Mouse (Mus musculus): ENCODE data around the gene Mblac2.

Mblac2 gene

GRCm38 (mm10) chr13:81736606-81737005 is 25.5 kb downstream of the Mblac2 start:
- DNase-seq (ENCODE audit: low read depth in 2 of 2, low spot score in 2 of 2): no peak

GRCm38 (mm10) chr13:81740898-81741297 is 29.8 kb downstream of the Mblac2 start:
- DNase-seq (ENCODE audit: low read depth in 2 of 2, low spot score in 2 of 2): no peak

- no peak for DNase-seq (ENCODE audit: low read depth in 2 of 2, low spot score in 2 of 2)
Measured at GRCm38 (mm10) chr13:81743391-81744091, 32.4 kb downstream of the Mblac2 start.

- DNase-seq (ENCODE audit: low read depth in 2 of 2, low spot score in 2 of 2): no peak
Measured at GRCm38 (mm10) chr13:81744092-81744396, 32.9 kb downstream of the Mblac2 start.

- DNase-seq (ENCODE audit: low read depth in 2 of 2, low spot score in 2 of 2): no peak
Measured at GRCm38 (mm10) chr13:81754878-81755277, 43.7 kb downstream of the Mblac2 start.

GRCm38 (mm10) chr13:81755324-81755723 is 44.2 kb downstream of the Mblac2 start:
- DNase-seq (ENCODE audit: low read depth in 2 of 2, low spot score in 2 of 2): no peak

GRCm38 (mm10) chr13:81757058-81757660 is 46.0 kb downstream of the Mblac2 start:
- no peak for DNase-seq (ENCODE audit: low read depth in 2 of 2, low spot score in 2 of 2)

- peak in 1 of 2 experiments; percentile 5 for DNase-seq (ENCODE audit: low read depth in 2 of 2, low spot score in 2 of 2)
Measured at GRCm38 (mm10) chr13:81760379-81760778, 49.2 kb downstream of the Mblac2 start.

- DNase-seq (ENCODE audit: low read depth in 2 of 2, low spot score in 2 of 2): peak in 1 of 2 experiments; percentile 39
Measured at GRCm38 (mm10) chr13:81761566-81762186, 50.5 kb downstream of the Mblac2 start.

- DNase-seq (ENCODE audit: low read depth in 2 of 2, low spot score in 2 of 2): no peak
Measured at GRCm38 (mm10) chr13:81764173-81764572, 53.0 kb downstream of the Mblac2 start.

- DNase-seq (ENCODE audit: low read depth in 2 of 2, low spot score in 2 of 2): peak; percentile 57 to 71
Measured at GRCm38 (mm10) chr13:81767038-81767659, 56.0 kb downstream of the Mblac2 start.

- no peak for DNase-seq (ENCODE audit: low read depth in 2 of 2, low spot score in 2 of 2)
Measured at GRCm38 (mm10) chr13:81776217-81776616, 65.1 kb downstream of the Mblac2 start.

GRCm38 (mm10) chr13:81782475-81782874 is 71.3 kb downstream of the Mblac2 start:
- no peak for DNase-seq (ENCODE audit: low read depth in 2 of 2, low spot score in 2 of 2)

GRCm38 (mm10) chr13:81782971-81783404 is 71.8 kb downstream of the Mblac2 start, which contains the start of gene Cetn3:
Cetn3 (plus strand) TSS chr13:81783077.
- peak; percentile 91 to 92 for DNase-seq (ENCODE audit: low read depth in 2 of 2, low spot score in 2 of 2)

- peak; percentile 95 to 96 for DNase-seq (ENCODE audit: low read depth in 2 of 2, low spot score in 2 of 2)
Measured at GRCm38 (mm10) chr13:81783405-81784342, 72.5 kb downstream of the Mblac2 start.

GRCm38 (mm10) chr13:81785766-81786480 is 74.8 kb downstream of the Mblac2 start:
- DNase-seq (ENCODE audit: low read depth in 2 of 2, low spot score in 2 of 2): no peak

GRCm38 (mm10) chr13:81790160-81790559 is 79.0 kb downstream of the Mblac2 start:
- DNase-seq (ENCODE audit: low read depth in 2 of 2, low spot score in 2 of 2): no peak

- DNase-seq (ENCODE audit: low read depth in 2 of 2, low spot score in 2 of 2): no peak
Measured at GRCm38 (mm10) chr13:81791861-81792260, 80.7 kb downstream of the Mblac2 start.

GRCm38 (mm10) chr13:81793850-81794249 is 82.7 kb downstream of the Mblac2 start:
- peak; percentile 7 to 25 for DNase-seq (ENCODE audit: low read depth in 2 of 2, low spot score in 2 of 2)

GRCm38 (mm10) chr13:81801121-81801520 is 90.0 kb downstream of the Mblac2 start:
- DNase-seq (ENCODE audit: low read depth in 2 of 2, low spot score in 2 of 2): no peak

All from CD8-positive naive resting alpha-beta T cell, adult 2 months (primary cell).